Mouse (Mus musculus) thymus, postnatal 25 days (tissue): ENCODE data around the gene Zfp638.
"Not testable (repeated sequence)": the region's sequence is repeated elsewhere in the genome, so short reads cannot be mapped to it uniquely, and the experiment has no call there.

Experiments
- DNase-seq: peaks from one replicate; pipeline ENCODE4 v3.0.0; 2022

Zfp638 gene

DNA sequence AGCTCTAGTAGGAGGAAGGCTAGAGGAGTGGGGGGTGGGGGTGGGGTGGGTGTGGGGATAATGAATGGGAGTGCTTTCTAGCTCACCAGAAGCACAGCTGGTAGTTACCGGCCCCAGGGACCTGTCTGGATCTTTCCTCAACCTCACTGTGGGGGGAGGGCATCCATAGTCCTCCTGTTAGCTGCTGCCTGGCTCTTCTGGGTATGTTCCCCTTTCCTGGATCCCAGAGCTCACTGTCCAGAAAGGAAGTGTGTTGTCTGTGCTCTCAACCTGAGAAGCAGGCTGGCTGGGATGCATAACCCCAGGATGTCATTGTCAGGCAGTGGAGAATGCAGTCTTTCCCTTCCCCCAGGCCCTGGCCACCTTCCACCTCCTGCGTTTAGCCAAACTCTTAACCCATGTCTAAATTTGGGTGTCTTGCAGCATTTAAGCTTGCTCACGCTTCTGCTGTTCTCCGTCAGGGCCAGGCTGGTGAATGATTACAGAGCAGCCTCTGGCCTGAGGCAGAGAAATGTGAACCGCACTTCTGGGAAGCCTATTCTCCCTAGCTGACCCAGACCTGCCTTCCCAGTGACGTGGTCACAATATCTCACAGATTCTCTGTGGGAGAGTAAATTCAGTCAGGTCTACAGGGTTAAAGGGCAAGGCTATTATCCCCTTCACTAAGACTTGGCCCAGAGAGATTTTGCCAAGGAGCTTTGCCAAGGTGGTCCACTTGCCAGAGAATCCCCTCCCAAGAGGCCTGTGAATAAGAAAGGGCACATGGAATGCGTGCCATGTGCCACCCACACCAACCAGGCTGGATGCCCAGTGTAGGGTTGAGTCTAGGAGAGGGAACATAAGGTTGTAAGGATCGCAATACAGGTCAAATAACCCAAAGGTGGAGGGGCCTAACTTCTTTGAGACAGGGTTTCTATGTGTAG, 143.7 kb downstream of the Zfp638 start:
- DNase-seq, result no peak

GRCm38 (mm10) chr6:84014961-84015683, 148.2 kb downstream of the Zfp638 start:
- DNase-seq, result not testable (repeated sequence)

- no peak for DNase-seq
Measured at GRCm38 (mm10) chr6:84016851-84017250, 149.9 kb downstream of the Zfp638 start.

- DNase-seq, result no peak
Measured at GRCm38 (mm10) chr6:84017392-84017791, 150.5 kb downstream of the Zfp638 start.

DNA sequence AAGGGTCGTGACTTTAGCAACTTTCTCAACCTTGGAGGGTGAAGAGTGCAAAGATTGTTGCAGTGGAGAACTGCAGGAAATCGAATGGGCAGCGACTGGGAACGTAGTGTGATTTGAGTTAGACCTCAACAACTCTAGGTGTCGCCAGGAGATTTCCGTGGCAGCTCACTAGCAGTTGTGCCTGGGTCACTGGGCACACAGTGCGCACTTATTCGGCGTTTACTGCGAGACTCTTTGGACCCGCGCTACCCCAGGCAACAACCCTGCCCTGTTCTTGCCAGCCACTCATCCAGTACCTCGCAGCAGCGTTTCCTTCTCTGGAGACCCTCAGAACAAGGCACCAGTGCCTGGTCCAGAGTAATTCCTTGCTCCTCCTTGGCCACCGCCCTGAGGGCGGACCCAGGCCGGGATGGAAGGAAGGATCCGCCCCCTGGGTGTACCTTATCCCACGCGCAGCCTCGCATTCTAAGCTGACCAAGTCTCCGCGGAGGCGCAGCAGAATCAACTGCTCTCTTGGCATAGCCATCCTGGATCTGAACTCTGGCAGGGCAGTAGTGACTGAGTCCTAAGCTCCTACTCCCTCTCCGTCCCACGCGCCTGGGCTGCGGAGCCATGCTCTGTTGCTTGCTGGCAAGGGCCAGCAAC, 152.1 kb downstream of the Zfp638 start:
- no peak for DNase-seq

GRCm38 (mm10) chr6:84020002-84020401, 153.1 kb downstream of the Zfp638 start:
- no peak for DNase-seq

DNA sequence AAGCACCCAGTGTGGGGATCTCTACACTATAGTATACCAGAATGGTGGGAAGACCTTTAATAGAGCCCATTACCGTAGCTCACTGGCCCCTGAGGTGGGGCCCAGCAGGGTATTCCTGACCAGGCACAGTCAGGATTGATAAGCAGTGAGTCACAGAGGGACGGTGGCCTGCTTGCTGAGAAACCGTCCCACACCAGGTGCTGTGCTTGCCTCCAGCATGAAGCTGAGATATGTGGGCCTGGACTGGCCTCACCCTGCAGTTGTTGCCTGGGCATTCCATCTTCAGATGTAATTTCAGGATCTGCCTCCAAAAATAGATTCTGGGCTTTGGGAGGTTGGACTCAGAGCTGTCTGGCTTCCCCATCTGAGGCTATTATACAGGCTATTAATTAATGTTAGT, 155.1 kb downstream of the Zfp638 start:
- DNase-seq, result no peak

DNA sequence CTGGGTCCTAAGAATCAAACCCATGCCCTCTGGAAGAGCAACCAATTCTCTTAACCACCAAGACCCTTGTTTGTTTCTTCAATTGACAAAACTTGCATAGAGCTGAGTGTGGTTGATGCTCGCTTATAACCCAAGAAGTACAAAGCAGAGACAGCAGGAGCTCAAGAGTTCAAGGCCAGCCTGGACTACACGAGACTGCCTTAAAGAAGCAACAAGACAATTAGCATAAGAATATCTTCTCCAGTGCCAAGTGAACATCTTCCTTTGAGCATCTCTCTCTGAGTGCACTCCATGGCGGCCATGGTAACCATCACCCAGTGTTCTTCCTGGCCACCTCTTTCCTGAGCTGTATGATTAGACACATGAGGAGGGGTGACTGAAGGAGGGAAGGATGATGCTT, 158.7 kb downstream of the Zfp638 start:
- no peak for DNase-seq

DNA sequence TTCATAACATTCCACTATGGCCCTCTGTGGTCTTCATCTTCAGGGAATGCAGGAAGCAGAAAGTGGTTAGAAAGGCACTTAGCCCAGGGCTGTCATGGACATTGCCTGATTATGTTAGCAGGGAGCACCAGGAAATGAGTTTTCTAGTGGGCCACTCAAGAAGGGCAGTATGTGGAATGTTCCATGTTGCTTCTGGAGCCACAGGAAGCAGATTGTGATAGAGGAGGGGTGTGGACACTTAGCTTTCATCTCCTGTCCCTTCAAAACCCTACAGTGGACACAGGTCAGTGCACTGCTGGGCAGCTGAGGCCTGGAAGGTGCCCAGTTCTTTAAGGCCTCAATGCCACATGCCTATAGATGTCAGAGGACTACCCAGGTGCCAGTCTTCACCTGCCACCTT, 161.9 kb downstream of the Zfp638 start:
- no peak for DNase-seq

DNA sequence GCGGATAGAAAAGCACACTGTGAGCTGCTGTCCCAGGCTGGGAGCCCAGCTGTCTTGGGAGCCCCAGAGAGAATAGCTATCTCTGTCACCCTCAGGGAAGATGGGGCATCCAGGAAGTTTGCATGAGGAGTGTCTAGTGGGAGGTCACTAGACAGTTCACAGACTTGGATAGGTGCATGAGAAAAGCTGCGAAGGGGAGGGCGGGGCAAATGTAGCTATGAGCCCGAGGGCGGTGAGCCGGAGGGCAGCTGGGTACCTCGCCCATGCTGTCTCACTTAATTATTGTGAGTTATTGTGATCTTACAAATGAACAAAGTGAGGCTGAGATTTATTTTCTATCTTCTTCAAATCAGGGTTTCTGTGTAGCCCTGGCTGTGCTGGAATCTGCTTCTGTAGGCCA, 162.9 kb downstream of the Zfp638 start:
- DNase-seq, result no peak

GRCm38 (mm10) chr6:84032516-84032915, 165.6 kb downstream of the Zfp638 start:
- DNase-seq, result not testable (repeated sequence)
